Mouse (Mus musculus): Measurements from ENCODE around the gene Zfp865.

- no peak for TF ChIP-seq POLR2A (IDR thresholded peaks at IDR 0.05; ENCODE audit: low read depth, low read length)
- TF ChIP-seq CTCF (IDR thresholded peaks at IDR 0.05; ENCODE audit: extremely low read depth, insufficient read length, insufficient replicate concordance, low read depth, low read length): no peak
These were observed 7.3 kb upstream of the Zfp865 start for GRCm38 (mm10) chr7:5012681-5013513.
